Mouse (Mus musculus) C2C12 (cell line): ENCODE data around the gene Miga1. TPM values are rescaled to one million over a fixed set of nuclear protein-coding genes. Genes with fewer than 3 reads are reported as not detected.

Source experiments
- H3K27me3 ChIP-seq: one replicate; pipeline ENCODE4 v1.6.1; 2011; ENCODE audit not compliant: control insufficient read depth, insufficient read depth, insufficient read length
- H3K36me3 ChIP-seq: one replicate; pipeline ENCODE4 v1.6.1; 2011; ENCODE audit not compliant: control insufficient read depth, insufficient read depth
- H3K4me3 ChIP-seq: one replicate; pipeline ENCODE4 v1.5.1; 2011; ENCODE audit warnings: mild to moderate bottlenecking, control low read depth; ENCODE audit not compliant: poor library complexity, insufficient read depth, severe bottlenecking
- H3K79me2 ChIP-seq: one replicate; pipeline ENCODE4 v1.6.1; 2011; ENCODE audit not compliant: control insufficient read depth, insufficient read depth
- H3K79me3 ChIP-seq: one replicate; pipeline ENCODE4 v1.6.1; 2011; ENCODE audit warnings: low read depth, control low read depth
- H3ac ChIP-seq: one replicate; pipeline ENCODE3; 2011; ENCODE audit warnings: low read depth; ENCODE audit not compliant: control insufficient read depth, insufficient read length
- CEBPB ChIP-seq: IDR thresholded peaks from one replicate; pipeline ENCODE4 v1.6.1; 2011; ENCODE audit warnings: low read depth, mild to moderate bottlenecking, control low read depth, moderate library complexity
- CTCF ChIP-seq: IDR thresholded peaks from one replicate; pipeline ENCODE4 v1.5.1; 2011; ENCODE audit not compliant: control insufficient read depth, insufficient read depth, insufficient read length
- FOSL1 ChIP-seq: IDR thresholded peaks from one replicate; pipeline ENCODE4 v1.8.0; 2011; ENCODE audit warnings: mild to moderate bottlenecking, low read length; ENCODE audit not compliant: poor library complexity, insufficient read depth, severe bottlenecking
- MAX ChIP-seq: IDR thresholded peaks from one replicate; pipeline ENCODE4 v1.6.1; 2011; ENCODE audit warnings: mild to moderate bottlenecking, control low read depth
- MYOD1 ChIP-seq: IDR thresholded peaks from one replicate; pipeline ENCODE4 v1.6.1; 2011; ENCODE audit warnings: low read depth; ENCODE audit not compliant: control insufficient read depth, insufficient read length
- MYOG ChIP-seq: IDR thresholded peaks from one replicate; pipeline ENCODE4 v1.6.1; 2011; ENCODE audit not compliant: control insufficient read depth, insufficient read length; ENCODE audit errors: extremely low read depth
- USF1 ChIP-seq: IDR thresholded peaks from one replicate; pipeline ENCODE4 v1.6.1; 2011; ENCODE audit warnings: low read depth, mild to moderate bottlenecking, control low read depth, moderate library complexity
- polyA plus RNA-seq: library from polyadenylated mRNA; unstranded; fragments of >200 nt; fragmentation: generic; extraction: Trizol; gene quantifications from one replicate; pipeline ENCODE4 v1.2.1, GENCODE M21; 2012; ENCODE audit warnings: missing spikeins

Gene Miga1
- polyA plus RNA-seq, 1 experiment: 0.43 TPM

DNA sequence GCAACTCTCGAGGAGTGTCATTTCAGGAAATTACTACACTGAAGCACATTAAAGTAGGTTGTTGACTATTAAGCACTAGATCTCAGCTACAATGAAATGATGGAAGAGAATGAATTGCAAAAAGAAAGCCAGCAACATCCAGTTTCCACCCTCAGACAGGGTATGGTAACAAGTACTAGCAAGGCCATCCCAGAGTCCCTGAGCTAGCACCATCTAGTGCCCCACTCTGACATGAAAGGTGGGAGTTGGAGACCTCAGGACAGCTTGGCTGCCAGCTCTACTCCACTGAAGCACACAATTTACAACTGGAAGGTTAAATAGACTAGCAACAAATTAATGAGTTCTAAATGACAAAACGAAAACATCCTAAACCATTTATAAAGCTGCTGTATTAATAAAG lies 62.3 kb downstream of the Miga1 start:
- H3K36me3 ChIP-seq: no peaks in the 10 kb centered on the region
- no peaks in the 10 kb centered on the region for H3K27me3 ChIP-seq
- no peak overlapping the region for H3K4me3 ChIP-seq
- H3K79me3 ChIP-seq: no peaks in the 10 kb centered on the region
- H3K79me2 ChIP-seq: no peaks in the 10 kb centered on the region
- no peak overlapping the region for H3ac ChIP-seq
- TF ChIP-seq USF1: no peak
- TF ChIP-seq FOSL1: no peak
- TF ChIP-seq CEBPB: no peak
- TF ChIP-seq MYOD1: no peak
- no peak for TF ChIP-seq CTCF
- no peak for TF ChIP-seq MAX
- no peak for TF ChIP-seq MYOG

- Histone ChIP-seq H3K36me3 (no peaks in the 10 kb centered on the region), H3K27me3 (no peaks in the 10 kb centered on the region), H3K79me3 (no peaks in the 10 kb centered on the region), H3K79me2 (no peaks in the 10 kb centered on the region), H3K4me3 (no peak overlapping the region), H3ac (no peak overlapping the region)
- TF ChIP-seq MYOG (no peak), MAX (no peak), MYOD1 (no peak), FOSL1 (no peak), CTCF (no peak), CEBPB (no peak), USF1 (no peak)
Observed at GRCm38 (mm10) chr3:152276935-152277334, 63.3 kb downstream of the Miga1 start.

DNA sequence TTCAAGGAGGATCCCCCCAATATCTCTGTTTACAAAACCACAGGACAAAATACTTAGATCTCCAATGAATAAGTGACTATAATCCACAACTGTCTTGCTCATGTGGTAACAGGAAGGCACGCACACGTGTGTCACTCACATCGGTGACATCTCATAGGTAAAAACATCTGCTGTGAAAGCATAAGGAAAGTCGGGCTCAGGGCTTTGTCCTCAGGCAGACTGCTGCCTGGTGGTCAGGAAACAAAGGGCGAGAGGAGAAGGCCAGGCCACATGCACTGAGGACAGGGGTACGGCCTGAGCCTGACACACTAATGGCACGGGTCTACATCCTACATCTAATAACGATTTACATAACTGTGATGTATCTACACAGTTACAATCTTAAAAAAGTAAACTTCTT lies 65.2 kb downstream of the Miga1 start:
- H3K79me3 ChIP-seq: no peaks in the 10 kb centered on the region
- TF ChIP-seq MAX: no peak
- TF ChIP-seq FOSL1: no peak
- no peak for TF ChIP-seq CEBPB
- TF ChIP-seq MYOG: no peak
- no peak for TF ChIP-seq USF1
- TF ChIP-seq CTCF: no peak
- TF ChIP-seq MYOD1: no peak
- no peak overlapping the region for H3ac ChIP-seq
- H3K79me2 ChIP-seq: no peaks in the 10 kb centered on the region
- H3K27me3 ChIP-seq: no peaks in the 10 kb centered on the region
- H3K4me3 ChIP-seq: no peak overlapping the region
- no peaks in the 10 kb centered on the region for H3K36me3 ChIP-seq

DNA sequence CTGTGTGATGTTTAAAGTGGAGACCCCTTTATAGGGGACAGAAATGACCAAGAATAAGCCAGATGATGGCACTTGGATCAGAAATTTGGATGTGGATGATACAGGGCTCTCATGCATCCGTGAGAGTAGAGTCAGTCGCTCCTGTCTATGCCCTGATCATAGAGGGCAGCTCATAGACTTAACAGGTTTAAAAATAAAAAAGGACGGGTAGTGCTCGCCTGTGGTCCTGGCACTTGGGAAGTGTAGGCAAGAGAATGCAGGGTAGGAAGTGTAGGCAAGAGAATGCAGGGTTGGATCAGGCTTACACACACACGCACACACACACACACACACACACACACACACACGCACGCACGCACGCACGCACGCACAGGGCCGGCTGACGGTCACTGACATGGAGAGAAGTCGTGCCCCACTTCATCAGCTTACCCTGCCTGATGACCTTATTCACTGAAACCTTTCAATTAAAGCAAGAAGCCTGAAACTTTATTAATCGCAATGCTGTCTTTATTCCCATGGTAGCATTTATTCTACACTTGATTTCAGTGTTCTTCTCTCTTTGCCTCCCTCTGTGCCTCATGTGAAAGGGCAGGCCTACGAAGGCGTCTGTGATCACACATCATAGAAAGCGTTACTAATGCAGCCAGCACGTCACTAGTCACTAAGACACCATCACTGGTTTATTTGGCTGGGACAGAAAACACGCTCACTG lies 67.1 kb downstream of the Miga1 start:
- H3K79me3 ChIP-seq: no peaks in the 10 kb centered on the region
- no peak overlapping the region for H3K4me3 ChIP-seq
- H3ac ChIP-seq: no peak overlapping the region
- TF ChIP-seq USF1 (no peak), MAX (no peak), FOSL1 (no peak), MYOG (no peak), CTCF (no peak), MYOD1 (no peak), CEBPB (no peak)
- H3K36me3 ChIP-seq: no peaks in the 10 kb centered on the region
- no peaks in the 10 kb centered on the region for H3K27me3 ChIP-seq
- H3K79me2 ChIP-seq: no peaks in the 10 kb centered on the region

- no peaks in the 10 kb centered on the region for H3K79me2 ChIP-seq
- H3K4me3 ChIP-seq: no peak overlapping the region
- no peak overlapping the region for H3ac ChIP-seq
- no peak for TF ChIP-seq MYOG
- TF ChIP-seq CTCF: no peak
- TF ChIP-seq FOSL1: no peak
- TF ChIP-seq MAX: no peak
- no peak for TF ChIP-seq CEBPB
- TF ChIP-seq USF1: no peak
- no peak for TF ChIP-seq MYOD1
- no peaks in the 10 kb centered on the region for H3K36me3 ChIP-seq
- no peaks in the 10 kb centered on the region for H3K79me3 ChIP-seq
- no peaks in the 10 kb centered on the region for H3K27me3 ChIP-seq
Observed at GRCm38 (mm10) chr3:152271876-152272275, 68.3 kb downstream of the Miga1 start.
